Mouse (Mus musculus): Measurements from ENCODE around the gene Ranbp6.

Gene Ranbp6

GRCm38 (mm10) chr19:29812581-29813460 is at the start of gene Ranbp6:
TSS of gene Ranbp6 (minus strand) at chr19:29812974.
- DNase-seq = peak; percentile 95

GRCm38 (mm10) chr19:29860816-29861215 is 48.0 kb upstream of the Ranbp6 start:
- no peak for DNase-seq

- no peak for DNase-seq
Measured at GRCm38 (mm10) chr19:29857267-29857666, 44.5 kb upstream of the Ranbp6 start.

- no peak for DNase-seq
Measured at GRCm38 (mm10) chr19:29853711-29854110, 40.9 kb upstream of the Ranbp6 start.

- no peak for DNase-seq
Measured at GRCm38 (mm10) chr19:29851036-29851690, 38.4 kb upstream of the Ranbp6 start.

GRCm38 (mm10) chr19:29849924-29850551 is 37.3 kb upstream of the Ranbp6 start:
- no peak for DNase-seq

GRCm38 (mm10) chr19:29844036-29844661 is 31.4 kb upstream of the Ranbp6 start:
- peak in 1 of 2 experiments; percentile 18 for DNase-seq

- peak in 1 of 2 experiments; percentile 9 for DNase-seq
Measured at GRCm38 (mm10) chr19:29843641-29844035, 30.9 kb upstream of the Ranbp6 start.

- peak; percentile 9 to 29 for DNase-seq
Measured at GRCm38 (mm10) chr19:29842973-29843372, 30.2 kb upstream of the Ranbp6 start.

GRCm38 (mm10) chr19:29840642-29841041 is 27.9 kb upstream of the Ranbp6 start:
- no peak for DNase-seq

GRCm38 (mm10) chr19:29838636-29839135 is 25.9 kb upstream of the Ranbp6 start:
- no peak for DNase-seq

- DNase-seq = no peak
Measured at GRCm38 (mm10) chr19:29838171-29838570, 25.4 kb upstream of the Ranbp6 start.

GRCm38 (mm10) chr19:29835364-29836034 is 22.7 kb upstream of the Ranbp6 start:
- no peak for DNase-seq

GRCm38 (mm10) chr19:29830911-29831310 is 18.1 kb upstream of the Ranbp6 start:
- DNase-seq = no peak

- no peak for DNase-seq
Measured at GRCm38 (mm10) chr19:29828558-29828957, 15.8 kb upstream of the Ranbp6 start.

- peak; percentile 68 to 73 for DNase-seq
Measured at GRCm38 (mm10) chr19:29826686-29827085, 13.9 kb upstream of the Ranbp6 start.

- no peak for DNase-seq
Measured at GRCm38 (mm10) chr19:29825003-29825402, 12.2 kb upstream of the Ranbp6 start.

- peak; percentile 73 to 82 for DNase-seq
Measured at GRCm38 (mm10) chr19:29824034-29824700, 11.4 kb upstream of the Ranbp6 start.

GRCm38 (mm10) chr19:29823456-29824010 is 10.8 kb upstream of the Ranbp6 start:
- peak in 1 of 2 experiments; percentile 15 for DNase-seq

- no peak for DNase-seq
Measured at GRCm38 (mm10) chr19:29820966-29821365, 8.2 kb upstream of the Ranbp6 start.

- no peak for DNase-seq
Measured at GRCm38 (mm10) chr19:29810022-29810421, 2.8 kb downstream of the Ranbp6 start.
